Mouse (Mus musculus): ENCODE results near the gene Cib1.

GRCm38 (mm10) chr7:80200588-80200945 is 32.0 kb downstream of the Cib1 start:
- no peak for TF ChIP-seq POLR2A (IDR thresholded peaks at IDR 0.05; ENCODE audit: extremely low read depth, insufficient read depth, low read length)
- TF ChIP-seq CTCF (IDR thresholded peaks at IDR 0.05; ENCODE audit: low read depth, low read length) = no peak

Data from liver, adult 2 months (tissue).